Mouse (Mus musculus): ENCODE measurements at regions not wholly inside any gene's neighbourhood (a gene's known extent, or its start where the extent isn't known, plus 50 kb on each side); places are given as distances from the start of the nearest gene placed in this dataset.

DNA sequence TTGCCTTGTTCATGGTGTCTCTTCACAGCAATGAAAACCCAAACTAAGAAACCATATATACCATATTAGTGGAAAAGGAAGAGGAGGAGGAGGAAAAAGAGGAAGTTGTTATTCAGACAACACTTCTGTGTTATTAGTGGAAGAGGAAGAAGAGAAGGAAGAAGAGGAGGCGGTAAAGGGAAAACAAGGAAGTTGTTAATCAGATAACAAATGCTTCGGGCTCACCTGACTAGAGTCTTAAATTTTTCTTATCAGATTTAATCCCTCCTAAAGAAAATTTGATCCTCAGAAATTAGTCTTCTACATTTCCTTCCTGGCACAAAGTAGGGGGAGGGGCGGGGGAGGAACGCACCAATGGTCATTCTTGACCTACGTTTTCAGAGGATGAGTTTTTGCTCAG is 101.8 kb upstream of the Fer start:
- 89% methylated on average over 5 of the region's 5 CpGs for WGBS
- no peak for ATAC-seq (ENCODE audit: insufficient read depth, low FRiP score, low read depth)
- no peak overlapping the region for H3K4me3 ChIP-seq (replicated peaks)
- H3K9ac ChIP-seq: no peak overlapping the region
- no peaks in the 10 kb centered on the region for H3K4me1 ChIP-seq
- H3K4me2 ChIP-seq: no peak overlapping the region
- H3K9me3 ChIP-seq: no peaks in the 10 kb centered on the region
- no peak overlapping the region for H3K27ac ChIP-seq
- no peaks in the 10 kb centered on the region for H3K27me3 ChIP-seq (replicated peaks)
- H3K36me3 ChIP-seq: no peaks in the 10 kb centered on the region

DNA sequence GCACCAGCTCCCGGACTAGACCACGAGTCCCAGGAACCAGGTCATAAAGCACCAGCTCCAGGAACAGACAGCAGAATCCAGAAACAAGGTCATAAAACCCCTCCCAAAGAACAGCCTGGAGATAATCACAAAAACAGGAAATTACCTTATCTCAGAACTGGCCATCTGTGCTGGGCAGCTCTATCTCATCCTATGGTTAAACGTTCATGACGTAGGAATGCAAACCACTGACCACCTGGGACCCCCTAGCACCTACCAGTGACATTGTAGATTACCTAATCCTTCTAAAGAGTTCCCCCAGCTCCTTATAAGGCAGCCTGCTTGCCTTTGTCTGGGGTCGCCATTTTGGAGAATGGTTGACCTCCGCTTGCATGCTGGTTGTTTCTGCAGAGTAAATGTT is 91.8 kb upstream of the Fer start:
- H3K9ac ChIP-seq: no peak overlapping the region
- 84% methylated on average over 6 of the region's 6 CpGs for WGBS
- H3K4me1 ChIP-seq: no peaks in the 10 kb centered on the region
- H3K36me3 ChIP-seq: no peaks in the 10 kb centered on the region
- H3K4me3 ChIP-seq (replicated peaks): no peak overlapping the region
- no peaks in the 10 kb centered on the region for H3K27me3 ChIP-seq (replicated peaks)
- ATAC-seq (ENCODE audit: insufficient read depth, low FRiP score, low read depth): no peak
- no peak overlapping the region for H3K4me2 ChIP-seq
- H3K27ac ChIP-seq: no peak overlapping the region
- H3K9me3 ChIP-seq: no peaks in the 10 kb centered on the region

DNA sequence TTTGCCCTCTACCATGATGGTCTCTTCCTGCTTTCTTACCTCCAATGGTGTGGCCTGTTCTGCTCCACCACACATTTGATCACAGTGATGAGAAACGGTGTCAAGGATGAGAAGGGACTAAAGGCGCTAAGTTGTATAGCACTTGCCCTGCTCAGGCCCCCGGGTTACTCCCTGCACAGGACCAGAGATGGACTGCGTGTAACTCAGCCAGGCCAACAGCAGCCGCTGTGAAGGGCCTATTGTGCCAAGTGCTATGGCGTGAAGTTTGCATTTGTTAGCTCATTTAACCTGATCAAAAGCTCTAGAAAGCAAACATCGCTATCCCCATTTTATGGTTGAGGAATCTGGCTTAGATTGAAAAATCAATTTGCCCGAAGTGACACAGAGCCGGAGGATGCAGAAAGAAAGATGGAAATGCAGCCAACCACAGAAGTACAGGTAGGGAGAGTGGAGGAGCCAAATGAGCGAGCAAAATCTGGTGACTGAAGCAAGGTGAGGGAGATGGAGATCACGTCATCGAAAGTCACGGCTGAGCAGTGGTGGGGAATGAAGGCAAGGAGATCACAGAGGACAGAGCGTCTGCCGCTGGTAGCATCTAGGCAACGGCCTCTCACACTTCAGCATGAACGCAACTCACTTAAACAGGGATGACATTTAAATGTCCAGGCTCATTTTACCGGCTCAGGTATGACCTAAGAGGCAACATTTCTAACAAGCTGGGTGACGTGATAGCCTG is 78.3 kb upstream of the Fer start:
- Histone ChIP-seq H3K27ac (no peak overlapping the region), H3K4me1 (no peaks in the 10 kb centered on the region), H3K9ac (no peak overlapping the region), H3K9me3 (no peaks in the 10 kb centered on the region), H3K27me3 (replicated peaks) (no peaks in the 10 kb centered on the region), H3K4me3 (replicated peaks) (no peak overlapping the region), H3K36me3 (no peaks in the 10 kb centered on the region), H3K4me2 (no peak overlapping the region)
- 78% methylated on average over 19 of the region's 19 CpGs for WGBS
- no peak for ATAC-seq (ENCODE audit: insufficient read depth, low FRiP score, low read depth)

DNA sequence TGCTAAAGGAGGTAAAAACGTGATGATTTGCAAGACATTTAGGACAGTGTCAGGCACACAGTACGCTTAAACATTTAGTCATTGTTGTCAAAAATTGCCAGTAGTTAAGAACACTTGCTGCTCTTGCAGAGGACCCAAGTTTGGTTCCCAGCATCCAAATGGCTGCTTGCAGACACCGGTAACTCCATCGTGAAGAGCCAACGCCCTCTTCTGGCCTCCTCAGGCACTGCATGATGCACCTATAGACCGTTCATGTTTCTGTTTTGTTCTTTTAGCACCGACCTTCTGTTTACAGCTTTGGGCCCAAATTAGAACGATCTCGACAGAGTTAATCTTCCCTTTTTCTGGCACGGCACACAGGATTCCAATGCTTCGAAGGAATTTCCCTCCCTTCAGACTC is 76.4 kb upstream of the Fer start:
- Histone ChIP-seq H3K9me3 (no peaks in the 10 kb centered on the region), H3K27me3 (replicated peaks) (no peaks in the 10 kb centered on the region), H3K4me2 (no peak overlapping the region), H3K4me1 (no peaks in the 10 kb centered on the region), H3K4me3 (replicated peaks) (no peak overlapping the region), H3K9ac (no peak overlapping the region), H3K36me3 (no peaks in the 10 kb centered on the region), H3K27ac (no peak overlapping the region)
- ATAC-seq (ENCODE audit: insufficient read depth, low FRiP score, low read depth): no peak
- WGBS: 66% methylated on average over 11 of the region's 11 CpGs

DNA sequence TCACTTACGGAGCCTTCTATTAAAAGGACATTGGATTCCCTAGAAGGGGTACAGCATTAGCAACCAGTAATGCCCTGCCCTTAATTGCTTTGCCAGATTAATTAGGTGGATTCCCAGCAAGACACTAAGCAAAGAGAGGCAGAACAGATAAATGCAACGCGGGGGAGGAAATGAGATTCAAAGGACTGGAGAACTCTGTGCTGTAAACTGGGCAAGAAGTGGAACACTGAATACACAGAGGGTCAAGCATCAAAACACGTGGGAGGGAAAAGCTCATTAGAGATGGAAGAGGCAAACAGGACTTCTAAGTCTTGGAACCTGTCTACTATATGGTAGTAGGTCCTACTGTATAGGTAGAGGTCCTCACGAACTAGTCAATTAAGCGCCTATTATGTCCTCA is 68.5 kb upstream of the Fer start:
- 81% methylated on average over 6 of the region's 6 CpGs for WGBS
- Histone ChIP-seq H3K4me2 (no peak overlapping the region), H3K27ac (no peak overlapping the region), H3K4me3 (replicated peaks) (no peak overlapping the region), H3K36me3 (no peaks in the 10 kb centered on the region), H3K9me3 (no peaks in the 10 kb centered on the region), H3K9ac (no peak overlapping the region), H3K4me1 (no peaks in the 10 kb centered on the region), H3K27me3 (replicated peaks) (no peaks in the 10 kb centered on the region)
- no peak for ATAC-seq (ENCODE audit: insufficient read depth, low FRiP score, low read depth)

DNA sequence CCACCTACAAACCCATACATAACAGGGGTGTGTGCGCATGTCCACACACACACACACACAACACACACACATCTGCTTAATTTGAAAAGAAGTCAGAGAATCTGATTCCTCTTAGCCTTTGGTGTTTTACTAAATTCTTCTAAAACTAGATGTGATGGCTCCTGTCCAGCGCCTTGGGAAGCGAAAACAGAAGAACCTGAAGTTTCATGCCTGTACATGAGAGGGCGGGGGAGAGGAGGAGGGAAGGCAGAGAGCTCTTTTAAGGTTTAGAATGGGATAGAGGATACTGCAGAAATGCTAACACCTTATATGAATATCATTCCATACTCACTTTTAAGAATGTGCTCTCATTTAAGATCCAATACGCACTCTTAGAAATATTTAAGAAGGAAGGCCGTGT is 64.5 kb upstream of the Fer start:
- Histone ChIP-seq H3K9me3 (no peaks in the 10 kb centered on the region), H3K36me3 (no peaks in the 10 kb centered on the region), H3K4me1 (no peaks in the 10 kb centered on the region), H3K9ac (no peak overlapping the region), H3K4me3 (replicated peaks) (no peak overlapping the region), H3K27ac (no peak overlapping the region), H3K4me2 (no peak overlapping the region), H3K27me3 (replicated peaks) (no peaks in the 10 kb centered on the region)
- WGBS: 86% methylated on average over 6 of the region's 6 CpGs
- ATAC-seq (ENCODE audit: insufficient read depth, low FRiP score, low read depth): no peak

DNA sequence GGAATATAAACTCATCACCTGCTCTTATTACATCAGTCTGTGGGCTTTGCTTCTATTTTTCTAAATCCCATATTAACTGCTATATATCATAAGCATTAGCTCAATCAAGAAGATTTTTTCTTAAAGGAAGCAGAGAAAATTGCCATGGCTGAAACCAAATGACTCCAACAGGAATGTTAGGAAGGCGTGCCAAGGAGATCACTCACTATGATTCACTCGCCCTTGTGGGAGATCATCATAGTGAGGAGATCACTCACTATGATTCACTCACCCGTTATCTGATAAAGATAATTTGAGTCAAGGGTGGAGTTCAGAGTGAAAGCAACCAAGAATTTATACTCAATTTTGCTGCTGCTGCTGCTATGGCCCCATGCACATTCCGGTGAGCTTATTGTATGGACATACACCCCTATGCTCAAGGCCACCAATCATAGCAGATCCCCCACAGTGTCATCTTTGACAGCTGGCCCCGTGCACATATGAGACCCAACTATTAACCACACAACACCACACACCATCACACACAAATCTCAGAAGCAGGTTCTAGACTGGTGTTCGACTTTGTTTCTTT is 63.8 kb upstream of the Fer start:
- no peak overlapping the region for H3K4me3 ChIP-seq (replicated peaks)
- H3K9me3 ChIP-seq: no peaks in the 10 kb centered on the region
- ATAC-seq (ENCODE audit: insufficient read depth, low FRiP score, low read depth): no peak
- H3K9ac ChIP-seq: no peak overlapping the region
- H3K27me3 ChIP-seq (replicated peaks): no peaks in the 10 kb centered on the region
- WGBS: 74% methylated on average over 6 of the region's 6 CpGs
- no peaks in the 10 kb centered on the region for H3K4me1 ChIP-seq
- H3K4me2 ChIP-seq: no peak overlapping the region
- no peaks in the 10 kb centered on the region for H3K36me3 ChIP-seq
- no peak overlapping the region for H3K27ac ChIP-seq

DNA sequence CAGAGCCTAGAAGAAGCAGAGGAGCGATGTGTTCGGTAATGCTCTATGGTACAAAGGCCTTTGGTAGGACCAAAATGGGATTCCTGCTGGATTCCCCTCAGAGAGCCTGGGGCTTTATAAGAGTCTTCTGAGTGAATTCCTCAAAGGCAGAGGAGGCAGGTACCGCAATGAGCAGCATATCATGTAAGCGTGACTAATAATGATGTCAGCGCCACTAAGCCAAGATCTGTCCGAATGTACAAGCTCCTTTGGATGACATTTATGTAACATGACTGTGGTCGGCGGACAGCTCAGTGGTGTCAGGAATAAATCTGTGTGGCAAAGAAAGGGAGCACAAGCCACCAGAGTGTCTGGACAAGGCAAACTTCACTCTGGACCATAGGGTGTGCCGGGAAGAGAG is 61.5 kb upstream of the Fer start:
- Histone ChIP-seq H3K4me1 (no peaks in the 10 kb centered on the region), H3K9me3 (no peaks in the 10 kb centered on the region), H3K36me3 (no peaks in the 10 kb centered on the region), H3K27me3 (replicated peaks) (no peaks in the 10 kb centered on the region), H3K4me3 (replicated peaks) (no peak overlapping the region), H3K4me2 (no peak overlapping the region), H3K9ac (no peak overlapping the region), H3K27ac (no peak overlapping the region)
- ATAC-seq (ENCODE audit: insufficient read depth, low FRiP score, low read depth): no peak
- WGBS: 90% methylated on average over 9 of the region's 9 CpGs

DNA sequence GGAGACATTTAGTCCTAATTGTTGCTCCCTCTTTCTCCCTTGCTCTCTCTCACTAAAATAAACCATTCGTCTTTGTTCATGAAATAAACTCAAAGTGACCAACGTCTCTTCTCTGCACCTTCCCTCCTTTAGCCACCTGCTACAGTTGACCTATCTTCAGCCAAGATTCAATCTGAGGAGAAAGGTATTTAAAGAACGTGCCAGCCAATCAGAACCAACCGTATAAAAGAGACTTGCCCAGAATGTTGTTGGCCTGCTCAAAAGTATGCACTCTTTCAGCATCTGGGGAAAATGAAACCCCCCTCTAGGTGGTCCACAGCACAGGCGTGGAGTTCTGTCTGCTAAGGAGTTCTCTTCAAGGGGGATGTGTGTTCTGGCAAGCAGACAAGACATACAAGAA is 60.0 kb upstream of the Fer start:
- Histone ChIP-seq H3K36me3 (no peaks in the 10 kb centered on the region), H3K9ac (no peak overlapping the region), H3K4me3 (replicated peaks) (no peak overlapping the region), H3K27me3 (replicated peaks) (no peaks in the 10 kb centered on the region), H3K27ac (no peak overlapping the region), H3K4me1 (no peaks in the 10 kb centered on the region), H3K9me3 (no peaks in the 10 kb centered on the region), H3K4me2 (no peak overlapping the region)
- WGBS: 75% methylated on average over 5 of the region's 5 CpGs
- no peak for ATAC-seq (ENCODE audit: insufficient read depth, low FRiP score, low read depth)

DNA sequence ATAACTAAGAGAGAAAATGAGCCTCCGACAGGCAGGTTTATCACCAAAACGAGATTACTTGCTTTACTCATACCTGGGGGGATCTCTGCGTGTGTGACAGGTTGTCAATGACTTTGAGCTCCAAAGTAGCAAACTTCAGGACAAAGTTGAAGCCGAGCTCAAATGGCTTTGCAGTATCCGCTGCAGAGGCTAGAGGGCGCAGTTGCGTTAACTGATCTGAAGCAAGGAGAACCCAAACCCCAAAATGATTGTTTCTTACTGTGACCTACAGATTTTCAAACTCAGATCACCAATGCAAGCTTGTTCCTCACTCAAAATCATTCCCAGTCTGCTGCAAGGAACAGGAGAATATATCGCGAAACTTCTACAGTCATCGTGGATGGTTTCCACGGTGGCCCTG is 59.3 kb upstream of the Fer start:
- Histone ChIP-seq H3K27me3 (replicated peaks) (no peaks in the 10 kb centered on the region), H3K4me1 (no peaks in the 10 kb centered on the region), H3K9ac (no peak overlapping the region), H3K36me3 (no peaks in the 10 kb centered on the region), H3K9me3 (no peaks in the 10 kb centered on the region), H3K27ac (no peak overlapping the region), H3K4me2 (no peak overlapping the region), H3K4me3 (replicated peaks) (no peak overlapping the region)
- ATAC-seq (ENCODE audit: insufficient read depth, low FRiP score, low read depth): no peak
- WGBS: 26% methylated on average over 11 of the region's 11 CpGs

DNA sequence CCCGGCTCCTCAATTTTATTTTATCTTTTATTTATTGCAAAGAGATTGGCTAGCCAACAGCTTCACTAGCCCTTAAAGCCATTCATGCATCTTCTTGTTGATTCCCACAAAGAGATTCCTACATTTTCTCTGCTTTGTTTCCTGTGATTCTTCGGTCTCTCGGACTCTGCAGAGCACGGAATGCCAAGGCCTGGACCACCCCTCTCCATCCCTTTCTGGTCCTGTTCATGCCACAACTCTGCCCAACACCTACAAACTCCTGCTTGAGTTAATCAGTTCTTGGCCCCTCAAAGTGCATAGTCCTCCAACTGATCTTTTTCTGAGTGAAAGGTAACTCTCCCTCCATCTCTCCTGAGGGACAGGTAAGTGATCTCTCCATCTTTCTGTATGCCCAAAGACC is 58.4 kb upstream of the Fer start:
- Histone ChIP-seq H3K4me2 (no peak overlapping the region), H3K9ac (no peak overlapping the region), H3K36me3 (no peaks in the 10 kb centered on the region), H3K4me3 (replicated peaks) (no peak overlapping the region), H3K27me3 (replicated peaks) (no peaks in the 10 kb centered on the region), H3K9me3 (no peaks in the 10 kb centered on the region), H3K4me1 (no peaks in the 10 kb centered on the region), H3K27ac (no peak overlapping the region)
- ATAC-seq (ENCODE audit: insufficient read depth, low FRiP score, low read depth): no peak
- WGBS: 92% methylated on average over 4 of the region's 4 CpGs

DNA sequence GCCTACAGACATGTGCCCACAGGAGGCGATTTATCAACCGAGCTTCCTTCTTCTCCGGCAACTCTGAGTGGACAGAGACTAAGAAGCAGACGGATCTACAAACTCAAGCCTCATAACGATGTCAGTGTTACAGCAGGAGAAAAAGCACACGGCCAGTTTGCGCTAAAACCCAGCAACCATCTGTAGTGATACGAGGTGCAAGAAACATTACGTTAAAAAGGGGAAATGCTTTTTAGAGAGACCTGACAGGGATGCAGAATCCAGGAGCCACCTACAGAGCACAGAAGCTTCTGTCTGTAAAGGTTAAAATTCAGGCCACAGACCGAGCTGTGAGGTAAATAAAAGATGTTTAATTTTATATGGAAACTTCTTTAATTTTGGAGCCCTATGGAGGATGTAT is 56.5 kb upstream of the Fer start:
- H3K4me1 ChIP-seq: no peaks in the 10 kb centered on the region
- H3K36me3 ChIP-seq: no peaks in the 10 kb centered on the region
- 86% methylated on average over 10 of the region's 10 CpGs for WGBS
- H3K27ac ChIP-seq: no peak overlapping the region
- no peak overlapping the region for H3K4me3 ChIP-seq (replicated peaks)
- H3K4me2 ChIP-seq: no peak overlapping the region
- no peak for ATAC-seq (ENCODE audit: insufficient read depth, low FRiP score, low read depth)
- H3K27me3 ChIP-seq (replicated peaks): no peaks in the 10 kb centered on the region
- no peak overlapping the region for H3K9ac ChIP-seq
- no peaks in the 10 kb centered on the region for H3K9me3 ChIP-seq

Measured in stomach, embryonic 15.5 days (tissue).